Mouse (Mus musculus) liver, adult 2 months (tissue): ENCODE measurements around the gene Serpinf1.

ENCODE experiments used
- CTCF ChIP-seq: fragments of 200-500 bp; IDR thresholded peaks from 2 replicates; pipeline ENCODE4 v1.5.1; 2011; ENCODE audit warnings: low read depth, low read length, control low read depth
- POLR2A ChIP-seq: fragments of 200-500 bp; IDR thresholded peaks from 2 replicates; pipeline ENCODE4 v1.6.1; 2011; ENCODE audit warnings: low read length, control low read depth; ENCODE audit not compliant: insufficient read depth; ENCODE audit errors: extremely low read depth

DNA sequence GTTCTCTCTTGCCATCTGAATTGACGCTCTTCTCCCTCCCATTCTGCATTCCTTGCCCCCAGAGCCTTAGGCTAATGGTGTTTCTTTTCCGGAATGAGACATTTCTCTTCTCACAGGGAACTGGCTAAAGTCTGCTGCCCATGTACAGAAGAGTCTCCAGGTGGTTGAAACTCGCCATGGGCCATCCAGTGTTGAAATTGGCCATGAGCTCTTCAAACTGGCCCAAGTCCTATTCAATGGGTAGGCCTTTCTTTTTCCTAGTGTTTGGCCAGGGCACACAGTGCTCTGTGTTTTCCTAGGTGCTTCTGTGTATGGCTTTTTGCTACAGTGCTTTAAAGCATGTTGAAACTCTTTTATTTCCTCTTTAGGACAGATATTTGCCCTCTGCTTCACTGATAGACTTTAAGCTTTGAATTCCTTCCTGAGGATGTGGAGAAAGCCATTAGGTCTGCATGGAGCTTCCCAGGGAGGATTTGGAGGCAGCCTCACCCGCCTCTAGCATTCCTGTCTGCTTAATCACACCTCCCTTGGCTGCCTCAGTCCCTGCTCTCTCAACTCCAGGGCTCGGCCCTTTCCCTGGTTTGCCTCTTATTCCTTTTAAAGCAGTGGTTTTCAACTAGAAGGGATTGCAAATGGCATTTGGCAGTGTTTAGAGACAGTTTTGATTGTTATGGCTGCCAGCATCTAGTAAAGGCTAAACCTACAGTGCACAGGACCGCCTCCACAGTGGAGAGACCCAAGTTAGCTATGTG is 19.0 kb downstream of the Serpinf1 start:
- no peak for TF ChIP-seq CTCF
- no peak for TF ChIP-seq POLR2A
